Mouse (Mus musculus): Measurements from ENCODE around the gene Il25. TPM values are rescaled to one million over a fixed set of nuclear protein-coding genes. Genes with fewer than 3 reads are reported as not detected.
A peak's percentile ranks its signal among the peaks of the same experiment; 100 is the strongest.

Il25 gene
- total RNA-seq (2018; cell fraction: chromatin; rRNA removed): not detected
- total RNA-seq (2018; cell fraction: cytosol; rRNA removed): not detected
- not detected for total RNA-seq (2018; cell fraction: nucleus; rRNA removed)
- not detected in 3 replicates for polyA plus RNA-seq (2018)

DNA sequence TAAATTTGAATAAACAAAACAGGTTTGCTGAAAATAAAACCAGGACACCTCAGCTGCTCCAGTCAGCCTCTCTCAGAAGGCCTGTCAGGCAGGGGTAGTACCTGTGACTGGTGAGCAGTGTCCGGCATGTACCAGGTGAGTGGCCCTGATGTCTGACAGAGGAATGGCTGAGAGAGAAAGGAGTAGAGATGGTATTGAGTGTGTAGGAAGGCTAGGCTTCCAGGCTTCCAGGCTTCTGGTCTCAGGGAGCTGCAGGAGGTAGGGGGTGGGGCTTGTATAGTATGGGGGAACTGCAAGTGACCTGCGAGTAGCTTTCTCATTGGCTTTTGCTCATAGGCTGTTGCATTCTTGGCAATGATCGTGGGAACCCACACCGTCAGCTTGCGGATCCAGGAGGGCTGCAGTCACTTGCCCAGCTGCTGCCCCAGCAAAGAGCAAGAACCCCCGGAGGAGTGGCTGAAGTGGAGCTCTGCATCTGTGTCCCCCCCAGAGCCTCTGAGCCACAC, at the start of gene Il25:
Gene Il25 (plus strand): TSS at position 51 of the 506 bp plus-strand sequence.
- Histone ChIP-seq H3K27ac (no peak within 1 kb of the TSS), H3K36me3 (ENCODE audit: inconsistent target) (no peaks in the 10 kb centered on the region), H3K79me2 (ENCODE audit: inconsistent target) (no peaks in the 10 kb centered on the region), H3K4me3 (ENCODE audit: inconsistent target) (no peak within 1 kb of the TSS)
- WGBS (ENCODE audit: missing documents): 71% methylated on average over 6 of the region's 6 CpGs

DNA sequence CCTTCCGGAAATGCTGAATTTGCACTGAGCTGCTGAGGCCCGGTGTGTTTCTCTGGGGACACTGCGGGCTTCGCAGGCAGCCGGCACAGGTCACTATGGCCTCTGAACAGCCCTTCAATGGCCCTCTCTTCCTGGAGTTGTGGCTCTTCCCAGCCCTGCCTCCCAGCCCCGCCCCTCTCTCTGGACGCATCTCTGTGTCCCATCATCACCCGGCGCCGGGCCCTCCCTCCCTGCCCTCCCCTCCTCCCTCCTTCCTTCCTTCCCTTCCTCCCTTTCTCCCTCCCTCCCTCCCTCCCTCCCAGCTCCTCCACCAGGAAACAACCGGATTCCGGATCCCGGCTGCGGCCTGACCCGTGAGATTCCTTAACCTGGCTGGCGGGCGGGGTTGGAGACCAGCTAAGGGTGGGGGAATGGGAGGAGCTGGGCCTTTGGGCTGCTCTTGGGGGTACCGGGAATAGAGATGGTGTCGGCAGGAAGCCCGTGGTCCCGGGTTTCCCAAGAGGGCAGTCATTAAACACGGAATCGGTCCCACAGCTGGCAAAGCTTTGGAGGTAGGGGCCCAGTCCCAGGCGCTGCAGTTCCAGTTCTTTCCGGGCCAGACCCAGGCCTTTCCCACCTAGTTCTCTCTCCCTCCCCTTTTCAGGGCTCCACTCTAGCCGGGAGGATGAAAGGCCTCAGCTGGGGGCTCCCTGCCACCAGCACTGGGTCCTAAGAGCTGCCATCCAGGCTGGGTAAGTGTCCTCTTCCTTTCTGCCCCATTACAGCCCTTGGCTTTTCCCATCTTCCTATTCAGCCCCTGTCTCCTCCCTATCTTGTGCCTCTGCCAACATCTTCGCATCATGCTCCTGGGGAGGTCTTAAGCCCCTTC, 49.1 kb upstream of the Il25 start, which contains the start of the genes Bcl2l2 and Gm20521:
Gene Bcl2l2 (plus strand): TSS at position 224 of the 868 bp plus-strand sequence.
Gene Gm20521 (plus strand): TSS at position 288 of the 868 bp plus-strand sequence.
- H3K4me3 ChIP-seq (ENCODE audit: inconsistent target): peak within 1 kb of the TSS; percentile 99
- H3K79me2 ChIP-seq (ENCODE audit: inconsistent target): peaks cover 27% of the 10 kb centered on the region
- H3K36me3 ChIP-seq (ENCODE audit: inconsistent target): no peaks in the 10 kb centered on the region; the same call in 1 of the 2 replicates
- H3K27ac ChIP-seq: peak within 1 kb of the TSS; percentile 73
- WGBS (ENCODE audit: missing documents): 3% methylated on average over 23 of the region's 27 CpGs

DNA sequence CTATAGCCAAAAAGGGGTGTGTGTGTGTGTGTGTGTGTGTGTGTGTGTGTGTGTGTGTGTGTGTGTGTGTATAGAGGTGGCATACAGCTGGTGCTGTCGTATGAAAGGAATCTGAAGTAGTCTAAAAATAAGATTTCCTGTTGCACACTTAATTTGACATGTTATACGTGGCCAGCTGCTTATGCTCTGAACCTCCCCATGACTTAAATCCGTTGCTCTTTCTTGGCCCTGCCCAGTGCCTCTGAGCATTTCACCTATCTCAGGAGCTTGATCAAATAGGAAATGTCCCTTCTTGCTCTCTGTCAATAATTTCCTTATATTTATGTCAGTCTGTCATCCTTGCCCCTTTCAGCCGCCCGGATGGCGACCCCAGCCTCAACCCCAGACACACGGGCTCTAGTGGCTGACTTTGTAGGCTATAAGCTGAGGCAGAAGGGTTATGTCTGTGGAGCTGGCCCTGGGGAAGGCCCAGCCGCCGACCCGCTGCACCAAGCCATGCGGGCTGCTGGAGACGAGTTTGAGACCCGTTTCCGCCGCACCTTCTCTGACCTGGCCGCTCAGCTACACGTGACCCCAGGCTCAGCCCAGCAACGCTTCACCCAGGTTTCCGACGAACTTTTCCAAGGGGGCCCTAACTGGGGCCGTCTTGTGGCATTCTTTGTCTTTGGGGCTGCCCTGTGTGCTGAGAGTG, 48.3 kb upstream of the Il25 start:
- H3K4me3 ChIP-seq (ENCODE audit: inconsistent target): peak overlapping the region; percentile 99
- peaks cover 27% of the 10 kb centered on the region for H3K79me2 ChIP-seq (ENCODE audit: inconsistent target)
- WGBS (ENCODE audit: missing documents): 75% methylated on average over 20 of the region's 21 CpGs
- H3K27ac ChIP-seq: peak overlapping the region; percentile 73
- H3K36me3 ChIP-seq (ENCODE audit: inconsistent target): no peaks in the 10 kb centered on the region; the same call in 1 of the 2 replicates

DNA sequence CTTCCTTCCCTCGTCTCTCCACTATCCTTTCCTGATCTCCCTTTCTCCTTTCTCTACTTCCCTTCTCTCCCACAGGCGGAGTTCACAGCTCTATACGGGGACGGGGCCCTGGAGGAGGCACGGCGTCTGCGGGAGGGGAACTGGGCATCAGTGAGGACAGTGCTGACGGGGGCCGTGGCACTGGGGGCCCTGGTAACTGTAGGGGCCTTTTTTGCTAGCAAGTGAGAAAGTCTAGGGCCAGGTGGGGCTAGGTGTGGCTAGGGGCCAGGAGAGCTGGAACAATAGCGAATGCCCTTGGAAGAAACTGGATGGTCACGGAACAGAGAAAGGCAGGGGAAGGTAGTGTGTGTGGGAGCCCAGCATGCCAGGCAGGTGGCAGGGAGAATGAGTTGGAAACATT, 47.2 kb upstream of the Il25 start:
- WGBS (ENCODE audit: missing documents): 91% methylated on average over 11 of the region's 11 CpGs
- no peak overlapping the region for H3K4me3 ChIP-seq (ENCODE audit: inconsistent target)
- H3K27ac ChIP-seq: no peak overlapping the region
- H3K79me2 ChIP-seq (ENCODE audit: inconsistent target): peaks cover 27% of the 10 kb centered on the region
- H3K36me3 ChIP-seq (ENCODE audit: inconsistent target): no peaks in the 10 kb centered on the region; the same call in 1 of the 2 replicates

DNA sequence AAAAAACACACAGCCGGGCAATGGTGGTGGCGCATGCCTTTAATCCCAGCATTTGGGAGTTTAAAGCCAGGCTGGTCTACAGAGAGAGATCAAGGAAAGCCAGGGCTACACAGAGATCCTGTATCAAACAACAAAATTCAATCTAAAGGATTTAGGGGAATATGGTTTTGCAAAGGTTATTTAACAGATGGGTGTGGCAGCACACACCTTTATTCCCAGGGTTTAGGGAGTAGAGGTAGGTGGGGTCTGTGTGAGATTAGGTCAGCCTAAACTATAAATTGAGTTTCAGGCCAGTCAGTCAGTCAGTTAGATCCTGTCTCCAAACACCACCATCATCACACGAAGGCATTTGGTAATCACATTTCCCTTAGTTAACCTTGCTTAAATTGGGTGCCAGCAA, 40.3 kb upstream of the Il25 start, which contains the start of gene Pabpn1:
Gene Pabpn1 (plus strand): TSS at position 301 of the 400 bp plus-strand sequence.
- peaks cover 11% of the 10 kb centered on the region for H3K36me3 ChIP-seq (ENCODE audit: inconsistent target)
- H3K27ac ChIP-seq: peak within 1 kb of the TSS; percentile 55
- peak within 1 kb of the TSS; percentile 64 for H3K4me3 ChIP-seq (ENCODE audit: inconsistent target)
- peaks cover 25% of the 10 kb centered on the region for H3K79me2 ChIP-seq (ENCODE audit: inconsistent target)
- 97% methylated on average over 3 of the region's 3 CpGs for WGBS (ENCODE audit: missing documents)

DNA sequence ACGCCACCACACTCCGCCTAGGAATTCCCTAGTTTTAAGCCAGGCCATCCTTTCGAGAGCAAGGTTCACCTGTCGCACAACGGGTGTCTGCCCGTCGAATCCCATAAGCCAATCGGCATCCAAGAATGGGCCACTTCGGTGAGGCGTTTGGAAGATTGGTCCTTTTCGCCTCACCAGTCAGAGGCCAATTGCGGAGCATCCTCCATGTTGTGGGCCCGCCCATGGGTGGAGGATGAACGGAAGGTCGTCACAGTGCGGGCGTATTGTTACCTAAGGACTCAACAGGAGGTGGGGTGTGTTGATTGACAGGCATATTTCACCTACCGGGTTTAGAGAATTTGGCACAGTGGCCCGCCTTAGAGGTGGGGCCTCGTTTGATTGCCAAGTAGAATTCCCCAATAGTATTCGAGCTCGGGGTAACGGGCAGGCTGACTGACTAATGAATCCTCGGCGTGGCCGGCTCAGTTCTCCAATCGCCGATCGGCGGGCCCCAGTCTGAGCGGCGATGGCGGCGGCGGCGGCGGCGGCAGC, 38.8 kb upstream of the Il25 start:
- WGBS (ENCODE audit: missing documents): 2% methylated on average over 38 of the region's 38 CpGs

DNA sequence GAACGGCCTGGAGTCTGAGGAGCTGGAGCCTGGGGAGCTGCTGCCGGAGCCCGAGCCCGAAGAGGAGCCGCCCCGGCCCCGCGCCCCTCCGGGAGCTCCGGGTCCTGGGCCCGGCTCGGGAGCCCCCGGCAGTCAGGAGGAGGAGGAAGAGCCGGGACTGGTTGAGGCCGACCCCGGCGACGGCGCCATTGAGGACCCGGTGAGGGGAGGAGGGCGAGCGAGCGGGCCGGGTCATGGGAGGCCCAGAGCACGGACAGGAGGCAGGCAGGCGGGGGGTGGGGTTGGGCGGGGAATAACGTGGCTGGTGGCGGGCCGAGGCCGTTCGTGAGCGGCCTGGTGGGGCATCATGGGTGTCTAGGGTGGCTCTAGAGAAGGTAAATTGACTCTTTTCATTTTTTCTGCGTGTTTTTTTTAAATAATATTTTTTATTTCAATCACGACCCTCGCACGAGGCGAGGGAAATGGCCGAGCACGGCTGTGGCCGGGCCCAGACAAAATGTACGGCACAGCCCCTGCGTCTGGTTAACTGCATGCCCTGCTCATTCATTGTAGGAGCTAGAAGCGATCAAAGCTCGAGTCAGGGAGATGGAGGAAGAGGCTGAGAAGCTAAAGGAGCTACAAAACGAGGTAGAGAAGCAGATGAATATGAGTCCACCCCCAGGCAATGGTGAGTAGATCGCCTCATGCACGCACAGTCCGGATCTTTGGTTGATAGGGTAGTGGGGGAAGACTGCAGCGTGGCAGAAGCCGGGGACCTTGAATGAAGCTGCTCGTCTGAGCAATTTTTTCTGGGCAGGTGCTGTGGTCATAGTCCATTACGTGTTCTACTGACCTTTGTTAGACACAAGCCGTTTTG, 38.0 kb upstream of the Il25 start:
- Histone ChIP-seq H3K36me3 (ENCODE audit: inconsistent target) (peaks cover 26% of the 10 kb centered on the region), H3K27ac (peak overlapping the region; percentile 14), H3K4me3 (ENCODE audit: inconsistent target) (peak overlapping the region; percentile 77), H3K79me2 (ENCODE audit: inconsistent target) (peaks cover 25% of the 10 kb centered on the region)
- WGBS (ENCODE audit: missing documents): under 1% methylated on average over 52 of the region's 54 CpGs

More for the DNA sequence above, 38.8 kb upstream of the Il25 start:
- Histone ChIP-seq H3K27ac (peak overlapping the region; percentile 55), H3K4me3 (ENCODE audit: inconsistent target) (peak overlapping the region; percentile 64), H3K36me3 (ENCODE audit: inconsistent target) (peaks cover 26% of the 10 kb centered on the region), H3K79me2 (ENCODE audit: inconsistent target) (peaks cover 25% of the 10 kb centered on the region)

DNA sequence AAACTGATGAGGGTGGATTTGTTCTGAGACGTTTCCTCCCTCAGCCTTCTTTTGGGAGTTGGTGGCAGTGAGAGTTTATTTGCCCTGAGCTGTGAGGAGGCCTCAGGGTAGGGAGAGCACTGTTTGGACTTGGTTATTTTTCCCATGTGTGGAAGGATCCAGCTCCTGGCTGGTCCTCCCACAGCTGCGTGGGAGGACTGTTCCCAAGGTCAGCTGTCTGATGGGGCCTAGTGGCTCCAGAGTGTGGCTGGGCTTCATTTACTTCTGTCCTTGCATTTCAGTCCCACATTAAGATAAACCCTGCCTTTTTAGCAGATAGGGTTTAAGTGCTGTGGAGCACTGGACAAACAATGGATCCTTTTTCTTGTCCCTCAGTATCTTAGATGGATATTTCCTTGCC, 35.0 kb upstream of the Il25 start:
- Histone ChIP-seq H3K79me2 (ENCODE audit: inconsistent target) (peaks cover 25% of the 10 kb centered on the region), H3K27ac (no peak overlapping the region), H3K36me3 (ENCODE audit: inconsistent target) (peaks cover 26% of the 10 kb centered on the region), H3K4me3 (ENCODE audit: inconsistent target) (no peak overlapping the region)
- WGBS (ENCODE audit: missing documents): 94% methylated on average over 2 of the region's 2 CpGs

DNA sequence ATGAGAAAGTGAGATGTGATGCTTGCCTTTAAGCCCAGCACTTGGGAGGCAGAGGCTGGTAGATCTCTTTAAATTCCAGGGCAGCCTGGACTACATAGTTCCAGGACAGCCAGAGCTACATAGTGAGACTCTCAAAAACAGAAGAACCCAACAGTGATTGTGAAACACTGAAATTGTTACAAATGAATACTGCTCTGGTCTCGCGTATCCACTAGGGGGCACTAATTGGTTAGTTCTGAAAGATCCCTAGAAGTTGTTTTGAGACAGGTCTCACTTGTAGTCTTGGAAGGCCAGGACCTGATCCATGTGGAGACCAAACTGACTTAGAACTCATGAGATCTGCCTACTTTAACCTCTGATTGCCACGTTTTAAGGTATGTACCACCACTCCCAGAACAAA, 32.1 kb upstream of the Il25 start:
- 0% methylated on average over 3 of the region's 3 CpGs for WGBS (ENCODE audit: missing documents)
- no peak overlapping the region for H3K27ac ChIP-seq
- peaks cover 15% of the 10 kb centered on the region for H3K79me2 ChIP-seq (ENCODE audit: inconsistent target)
- H3K36me3 ChIP-seq (ENCODE audit: inconsistent target): peaks cover 26% of the 10 kb centered on the region
- no peak overlapping the region for H3K4me3 ChIP-seq (ENCODE audit: inconsistent target)

DNA sequence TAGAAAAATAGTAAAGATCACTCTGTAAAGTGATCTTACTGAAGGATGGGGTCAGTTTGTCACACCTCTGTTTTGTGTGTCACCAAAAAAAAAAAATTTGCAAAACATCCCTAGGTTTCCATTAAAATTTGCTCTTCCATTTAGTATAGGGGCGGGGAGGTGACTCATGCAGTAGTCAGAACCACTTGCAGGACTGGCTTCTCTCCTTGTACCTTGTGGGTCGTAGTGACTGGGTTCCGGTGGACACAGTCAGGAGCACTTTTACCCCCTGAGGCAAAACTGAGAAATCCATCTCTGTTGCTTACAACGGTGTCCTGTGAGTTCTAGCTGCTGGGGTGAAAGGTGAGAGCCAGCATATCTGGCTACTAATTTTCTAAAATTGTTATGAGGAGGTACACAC, 28.9 kb upstream of the Il25 start:
- peaks cover 1% of the 10 kb centered on the region; the same call in 1 of the 2 replicates for H3K36me3 ChIP-seq (ENCODE audit: inconsistent target)
- WGBS (ENCODE audit: missing documents): 98% methylated on average over 4 of the region's 4 CpGs
- no peaks in the 10 kb centered on the region for H3K79me2 ChIP-seq (ENCODE audit: inconsistent target)
- H3K27ac ChIP-seq: no peak overlapping the region
- no peak overlapping the region for H3K4me3 ChIP-seq (ENCODE audit: inconsistent target)

DNA sequence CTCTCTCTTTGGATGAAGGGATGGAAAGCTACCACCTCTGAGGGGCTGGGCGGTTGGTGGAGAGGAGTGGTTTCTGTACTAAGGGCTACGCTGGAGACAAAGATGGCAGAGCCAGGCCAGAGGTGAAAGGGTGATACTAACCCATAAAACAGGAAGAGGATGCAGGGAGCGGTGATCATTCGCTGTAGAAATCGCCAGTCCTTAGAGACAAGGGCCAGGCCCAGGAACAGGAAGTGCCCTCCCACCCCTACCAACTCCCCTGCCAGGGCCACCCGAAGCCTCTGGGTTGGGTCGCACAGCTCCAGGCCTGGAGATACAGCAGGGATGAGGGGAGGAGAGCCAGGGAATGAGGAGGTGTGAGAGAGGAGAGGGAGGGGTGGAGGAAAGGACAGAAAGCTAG, 23.8 kb upstream of the Il25 start:
- no peak overlapping the region for H3K4me3 ChIP-seq (ENCODE audit: inconsistent target)
- no peak overlapping the region for H3K27ac ChIP-seq

DNA sequence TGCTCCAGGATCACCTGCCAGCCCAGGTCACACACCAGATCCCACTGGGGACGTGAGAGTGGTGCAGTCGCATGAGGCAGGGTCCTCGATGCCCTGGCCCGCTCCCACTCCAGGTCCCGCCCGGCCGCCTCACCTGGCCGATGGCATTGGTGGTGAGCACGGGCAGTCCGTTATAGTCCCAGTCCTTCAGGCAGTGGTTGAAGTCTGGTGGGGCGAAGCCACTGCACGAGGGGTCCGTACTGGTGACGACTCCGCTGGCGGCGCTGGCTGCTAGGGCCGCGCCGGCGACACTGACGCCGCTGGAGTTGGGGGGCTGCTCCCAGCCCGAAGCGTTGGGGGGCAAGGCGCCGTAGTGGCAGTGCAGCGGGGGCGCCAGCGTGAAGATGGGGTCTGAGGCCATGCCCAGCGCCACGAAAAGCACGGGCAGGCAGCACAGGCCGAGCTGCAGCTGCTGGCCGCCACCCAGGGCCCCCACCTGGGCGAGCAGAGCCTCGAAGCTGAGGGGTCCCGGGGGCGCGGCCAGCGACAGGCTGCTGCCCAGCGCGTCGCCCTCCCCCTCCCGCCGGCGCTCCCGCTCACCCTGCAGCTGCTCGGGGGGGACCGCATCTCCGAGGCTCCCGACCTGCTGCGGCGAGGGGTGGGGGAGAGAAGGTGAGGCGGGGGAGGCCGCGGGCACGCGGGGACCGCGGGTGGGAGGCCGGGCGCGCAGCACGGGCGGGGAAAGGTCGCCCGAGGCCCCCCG, 20.2 kb upstream of the Il25 start:
- Histone ChIP-seq H3K4me3 (ENCODE audit: inconsistent target) (no peak overlapping the region), H3K79me2 (ENCODE audit: inconsistent target) (no peaks in the 10 kb centered on the region), H3K36me3 (ENCODE audit: inconsistent target) (no peaks in the 10 kb centered on the region), H3K27ac (no peak overlapping the region)
- 13% methylated on average over 55 of the region's 69 CpGs for WGBS (ENCODE audit: missing documents)

More for the DNA sequence above, 23.8 kb upstream of the Il25 start:
- Histone ChIP-seq H3K79me2 (ENCODE audit: inconsistent target) (no peaks in the 10 kb centered on the region), H3K36me3 (ENCODE audit: inconsistent target) (no peaks in the 10 kb centered on the region)
- WGBS (ENCODE audit: missing documents): 77% methylated on average over 6 of the region's 7 CpGs

DNA sequence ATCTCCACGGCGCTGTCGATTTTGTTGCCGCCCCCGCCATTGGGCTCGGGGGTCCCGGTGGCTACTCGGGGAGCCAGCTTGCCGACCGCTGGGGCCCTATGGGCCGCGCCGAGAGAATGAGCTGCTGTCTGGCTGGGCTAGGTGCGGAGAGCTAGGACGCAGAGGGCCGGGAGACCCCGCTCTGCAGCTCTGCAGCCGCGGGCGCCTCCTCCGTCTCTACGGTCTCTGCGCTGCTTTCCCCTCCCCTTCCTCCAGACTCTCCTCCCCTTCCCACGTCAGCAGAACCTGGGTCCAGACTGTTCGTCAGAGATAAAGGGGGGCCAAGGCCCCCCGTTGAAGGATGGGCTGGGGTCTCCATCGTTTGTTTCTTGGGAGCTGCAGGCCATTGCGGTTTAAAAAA, 19.6 kb upstream of the Il25 start, which contains the start of gene Slc22a17:
Gene Slc22a17 (minus strand): TSS at position 247 of the 400 bp plus-strand sequence.
- WGBS (ENCODE audit: missing documents): under 1% methylated on average over 28 of the region's 28 CpGs

More for the DNA sequence above, 19.6 kb upstream of the Il25 start, which contains the start of gene Slc22a17:
- no peaks in the 10 kb centered on the region for H3K79me2 ChIP-seq (ENCODE audit: inconsistent target)
- H3K36me3 ChIP-seq (ENCODE audit: inconsistent target): no peaks in the 10 kb centered on the region
- no peak within 1 kb of the TSS for H3K27ac ChIP-seq
- H3K4me3 ChIP-seq (ENCODE audit: inconsistent target): peak within 1 kb of the TSS; percentile 1; the same call in 1 of the 2 replicates
